Mouse (Mus musculus) CH12F3 (cell line): ENCODE measurements around the gene Hnrnpa3.
"Not testable (repeated sequence)": the region's sequence is repeated elsewhere in the genome, so short reads cannot be mapped to it uniquely, and the experiment has no call there.

ENCODE experiments used
- in situ Hi-C: fragments of 300-500 bp; cut with MboI; formaldehyde crosslinking; loops from 2 replicates; pipeline ENCODE4 v1.14.3; 2020; ENCODE audit warnings: low sequenced_read_pairs

Gene Hnrnpa3

DNA sequence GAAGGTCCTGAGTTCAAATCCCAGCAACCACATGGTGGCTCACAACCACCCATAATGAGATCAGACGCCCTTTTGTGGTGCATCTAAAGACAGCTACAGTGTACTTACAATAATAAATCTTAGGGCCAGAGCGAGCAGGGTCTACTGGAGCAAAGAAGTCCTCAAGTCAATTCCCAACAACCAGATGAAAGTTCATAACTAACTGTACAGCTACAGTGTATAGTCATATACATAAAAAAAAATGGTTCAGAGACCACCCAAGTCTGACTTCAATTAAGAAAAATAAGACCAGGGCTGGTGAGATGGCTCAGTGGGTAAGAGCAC is 12.2 kb downstream of the Hnrnpa3 start:
- in situ Hi-C loops: no loop called here

DNA sequence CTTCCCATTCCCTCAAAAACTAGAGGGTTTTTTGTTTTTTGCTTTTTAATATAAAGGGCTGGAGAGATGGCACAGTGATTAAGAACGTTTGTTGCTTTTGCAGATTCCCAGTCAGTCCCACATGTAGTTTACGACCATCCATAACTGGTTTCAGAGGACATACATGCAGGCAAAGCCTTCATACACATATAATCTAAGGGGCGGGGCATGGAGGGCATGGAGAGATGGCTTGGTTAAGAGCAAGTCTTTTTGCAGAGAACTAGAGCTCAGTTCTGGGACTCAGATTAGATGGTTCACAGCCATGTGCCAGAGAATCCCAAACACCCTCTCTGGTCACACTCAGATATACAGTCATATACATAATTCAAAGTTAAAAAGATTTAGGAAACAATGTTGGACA is 13.5 kb downstream of the Hnrnpa3 start:
- in situ Hi-C loops: no loop called here

DNA sequence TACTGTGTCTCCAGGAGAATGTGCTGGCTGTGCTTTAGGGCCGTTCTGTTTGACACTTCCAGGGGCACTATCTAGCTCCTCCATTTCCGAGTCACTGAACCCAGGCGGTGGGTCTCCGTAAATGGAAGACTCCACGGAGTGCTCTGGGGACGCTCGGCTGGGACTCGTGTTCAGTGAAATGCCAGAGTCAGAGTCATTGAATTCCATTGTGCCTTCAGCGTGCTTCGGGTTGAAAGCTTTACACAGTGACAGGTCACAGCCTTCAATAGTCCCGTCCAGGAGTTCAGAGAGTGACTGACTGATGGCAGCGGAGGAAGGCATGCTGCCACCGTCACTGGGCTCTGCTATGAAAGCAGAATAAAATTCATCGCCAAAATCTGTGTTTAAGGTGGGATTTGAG is 17.5 kb downstream of the Hnrnpa3 start:
- in situ Hi-C loops: no loop called here

DNA sequence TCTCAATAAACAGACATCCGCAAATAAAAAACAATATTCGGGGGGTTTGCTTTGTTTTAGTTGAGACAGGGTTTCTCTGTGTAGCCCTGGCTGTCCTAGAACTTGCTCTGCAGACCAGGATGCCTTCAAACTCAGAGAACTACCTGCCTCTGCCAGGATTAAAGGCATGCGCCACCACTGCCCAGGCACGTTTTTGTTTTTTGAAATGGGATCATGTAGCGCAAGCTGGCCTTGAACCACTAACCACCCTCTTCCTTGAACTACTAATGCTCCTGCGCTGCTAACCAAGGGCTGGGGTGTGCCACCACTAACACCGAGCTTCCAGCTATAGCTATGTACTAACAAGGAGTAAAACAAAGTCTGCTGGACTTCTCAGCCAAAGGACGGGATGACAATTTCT is 20.9 kb downstream of the Hnrnpa3 start:
- in situ Hi-C loops: no loop called here

DNA sequence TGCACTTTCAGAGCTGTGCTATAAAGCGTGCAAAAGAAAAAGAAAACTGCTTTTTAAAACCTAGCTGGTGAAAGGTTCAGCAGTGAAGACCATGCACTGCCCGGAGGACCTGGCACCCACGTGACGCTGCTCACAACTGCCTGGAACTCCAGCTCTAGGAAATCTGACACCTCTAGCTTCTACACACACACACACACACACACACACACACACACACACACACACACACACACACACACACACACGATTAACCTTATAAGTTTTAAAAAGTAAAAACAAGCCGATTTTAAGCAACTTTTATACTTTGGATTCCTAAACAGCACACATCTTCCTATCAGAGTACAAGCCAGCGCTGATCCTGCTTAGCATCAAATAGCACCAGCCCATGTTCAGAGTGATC is 22.4 kb downstream of the Hnrnpa3 start:
- in situ Hi-C loops: no loop called here

DNA sequence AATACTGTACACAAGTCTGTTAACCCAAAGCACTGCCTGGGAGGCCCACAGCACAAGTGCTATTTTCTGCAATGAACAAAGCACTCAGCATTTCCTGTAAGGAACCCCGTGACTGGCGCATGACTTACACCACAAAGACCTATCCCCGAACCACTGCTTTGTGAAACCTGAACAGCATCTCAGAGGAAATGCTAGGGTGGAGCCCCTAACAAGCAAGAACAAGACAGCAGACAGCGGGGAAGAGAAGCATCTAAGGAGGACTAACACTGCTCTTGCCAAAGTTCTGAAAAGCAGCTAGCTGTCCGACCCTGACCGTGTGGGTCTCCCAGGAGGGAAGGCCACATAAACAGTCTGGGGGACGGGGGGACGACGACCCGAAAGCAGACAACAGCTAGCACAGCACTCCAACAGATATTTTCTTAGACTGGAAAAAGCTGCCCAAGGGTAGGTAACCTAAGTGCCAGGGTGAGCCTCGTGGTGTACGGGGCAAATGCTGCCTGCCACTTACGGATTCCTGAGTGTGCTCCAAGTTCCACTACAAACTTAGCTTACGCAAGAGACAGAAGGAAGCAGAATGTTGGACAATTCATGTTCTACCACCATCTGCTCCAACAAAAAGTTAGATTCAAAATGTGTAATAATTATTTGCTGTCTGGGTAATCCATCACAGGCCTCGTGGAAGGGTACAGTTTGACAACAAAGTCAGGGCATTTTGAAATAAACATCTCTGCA is 24.1 kb downstream of the Hnrnpa3 start:
- in situ Hi-C loops: no loop called here

DNA sequence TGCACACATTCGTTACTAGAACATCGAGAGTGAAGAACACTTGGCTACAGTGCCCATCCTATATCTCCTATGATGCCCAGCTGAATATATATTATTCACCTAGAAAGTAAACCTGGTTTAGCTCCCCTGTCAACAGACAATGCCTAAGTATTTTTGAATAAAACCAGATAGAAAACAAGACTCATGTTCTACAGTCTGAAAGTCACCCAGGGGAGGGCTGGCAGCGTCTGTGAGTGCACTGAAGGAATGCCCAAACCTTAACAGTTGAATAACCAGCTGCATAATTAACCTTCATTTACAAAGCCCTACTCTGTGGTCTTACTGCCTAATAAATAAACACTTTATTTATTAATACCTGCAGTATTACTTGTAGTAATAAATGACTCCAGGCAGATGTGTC is 25.5 kb downstream of the Hnrnpa3 start:
- in situ Hi-C loops: no loop called here

DNA sequence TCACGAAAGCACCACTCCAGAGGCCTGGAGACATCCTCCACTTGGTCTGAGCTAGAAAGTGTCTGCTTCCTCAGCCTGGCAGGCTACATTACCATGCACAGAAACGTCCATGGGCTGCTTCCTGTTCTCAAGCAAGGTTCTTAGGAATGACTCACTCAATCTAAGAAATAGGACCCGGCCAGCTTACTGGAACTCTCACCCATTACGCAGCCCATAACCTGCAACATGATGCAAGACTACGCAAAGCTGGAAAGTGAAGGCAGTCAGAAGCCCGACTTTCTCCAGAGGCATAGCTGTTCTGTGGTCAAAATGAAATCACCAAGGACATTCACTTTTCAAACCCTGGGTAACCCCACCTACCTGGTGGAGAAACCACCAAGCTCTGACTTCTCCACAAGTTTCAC is 26.4 kb downstream of the Hnrnpa3 start:
- in situ Hi-C loops: no loop called here

DNA sequence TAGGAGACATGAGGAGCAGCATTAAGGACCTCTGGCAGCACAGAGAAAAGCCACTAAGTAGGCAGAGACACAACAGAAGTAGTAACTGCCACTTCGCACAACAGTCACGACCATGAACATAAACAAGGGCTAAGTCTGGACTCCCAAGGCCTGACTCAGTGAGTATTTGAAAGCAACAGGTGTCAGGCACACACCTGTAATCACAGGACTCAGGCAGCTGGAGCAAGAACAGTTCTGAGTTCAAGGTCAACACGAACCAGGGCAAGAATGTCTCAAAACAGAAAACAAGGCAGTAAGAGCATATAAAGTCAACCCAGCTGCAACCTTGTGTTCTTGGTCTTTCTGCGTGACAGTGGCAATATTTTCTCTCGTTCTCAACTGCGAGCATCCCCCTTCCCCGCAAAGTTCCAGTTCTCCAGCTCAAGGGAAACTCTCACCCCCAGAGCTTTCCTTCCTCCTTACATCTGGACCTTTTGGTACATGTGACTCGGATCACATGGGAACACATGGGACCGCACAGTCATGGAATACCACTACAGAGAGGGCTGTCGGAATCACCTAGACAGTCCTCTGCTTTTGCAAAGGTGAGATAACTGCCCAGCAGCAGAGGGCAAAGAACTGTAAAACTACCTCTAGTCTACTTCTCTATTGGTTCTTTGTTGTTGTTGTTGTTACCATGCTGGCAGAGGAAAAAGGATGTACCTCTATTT is 28.1 kb downstream of the Hnrnpa3 start:
- in situ Hi-C loops: no loop called here

DNA sequence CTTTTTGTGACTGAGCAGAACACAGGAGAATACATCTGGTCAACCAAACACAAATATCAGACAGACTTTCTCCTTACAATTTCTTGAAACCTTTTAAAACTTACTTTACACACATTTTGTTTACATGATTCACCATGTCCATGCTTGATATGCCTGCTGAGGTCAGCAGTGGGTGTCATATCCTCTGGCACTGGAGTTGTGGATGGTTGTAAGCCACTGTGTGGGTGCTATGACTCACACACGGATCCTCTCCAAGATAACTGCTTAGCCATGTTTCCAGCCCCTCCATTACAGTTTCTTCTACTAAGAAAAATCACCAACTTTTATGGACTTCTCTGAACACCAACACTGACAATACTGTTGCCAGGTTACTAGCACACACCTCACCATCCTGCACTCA is 29.8 kb downstream of the Hnrnpa3 start:
- in situ Hi-C loops: no loop called here

DNA sequence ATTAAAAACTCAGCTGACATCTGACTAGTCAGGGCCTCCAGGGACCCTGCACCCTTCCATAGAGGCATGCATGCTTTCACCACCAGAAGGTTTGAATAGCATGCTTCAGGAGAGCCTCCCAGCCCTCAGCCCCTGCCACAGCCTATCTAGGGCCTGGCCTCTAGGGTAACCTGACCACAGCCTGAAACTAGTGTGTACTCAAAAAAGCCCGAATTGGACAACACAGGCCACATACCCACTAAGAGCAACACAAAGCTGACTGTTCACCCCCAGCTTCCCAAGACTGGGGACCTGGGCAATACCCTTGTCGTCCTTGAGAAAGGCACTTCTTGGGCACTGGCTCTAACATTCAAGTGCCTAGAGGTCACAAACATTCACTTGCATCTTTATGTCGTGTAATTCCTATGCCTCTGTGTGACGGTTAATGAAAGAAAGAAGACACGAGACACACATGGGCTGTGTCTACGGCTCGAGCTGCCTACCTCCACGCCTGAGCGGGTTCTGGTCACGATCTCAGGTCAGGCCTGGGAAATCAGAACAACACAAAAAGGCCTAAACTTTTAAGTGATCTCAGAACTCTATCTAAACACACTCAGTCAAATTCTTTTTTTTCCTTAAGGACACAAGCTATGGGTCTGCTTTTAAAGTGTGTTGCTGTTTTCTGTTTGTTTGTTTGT is 30.6 kb downstream of the Hnrnpa3 start:
- in situ Hi-C loops: no loop called here

DNA sequence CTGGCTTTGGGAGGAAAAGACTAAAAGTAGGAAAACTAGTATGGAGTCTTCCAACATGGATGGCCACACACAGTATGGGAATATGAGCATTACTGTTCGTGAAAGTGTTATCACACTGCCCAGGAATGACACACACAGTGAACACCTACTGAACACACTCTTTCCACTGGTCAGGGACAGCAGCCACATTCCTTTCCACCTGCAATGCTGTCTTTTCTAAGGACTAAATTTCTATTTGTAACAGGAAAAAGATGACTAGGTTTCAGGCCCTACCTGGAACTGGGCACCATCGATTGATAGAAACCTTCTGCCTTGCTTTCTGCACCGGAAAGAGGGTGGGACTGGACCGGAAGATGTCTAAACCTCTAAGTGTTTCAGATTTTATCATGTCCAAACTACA is 31.6 kb downstream of the Hnrnpa3 start:
- in situ Hi-C loops: no loop called here

DNA sequence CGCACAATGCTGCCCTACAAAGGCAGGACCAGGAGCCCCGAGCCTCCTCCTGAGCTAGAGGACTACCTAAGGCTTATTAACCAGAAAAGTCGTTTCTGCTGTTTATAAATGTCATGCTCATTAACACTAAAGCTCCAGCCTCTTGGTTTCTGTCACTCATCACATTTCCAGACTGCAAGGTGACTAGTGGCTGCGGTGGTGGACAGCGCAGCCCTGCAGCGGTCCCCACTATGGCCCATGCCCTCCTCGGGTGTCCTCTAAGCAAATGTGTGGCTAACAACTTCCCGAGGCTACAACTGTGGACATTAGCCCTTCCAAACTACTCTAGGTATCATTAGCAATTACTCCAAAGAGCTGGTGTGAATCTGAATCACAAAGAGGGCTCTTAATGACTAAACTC is 32.3 kb downstream of the Hnrnpa3 start:
- in situ Hi-C loops: no loop called here

DNA sequence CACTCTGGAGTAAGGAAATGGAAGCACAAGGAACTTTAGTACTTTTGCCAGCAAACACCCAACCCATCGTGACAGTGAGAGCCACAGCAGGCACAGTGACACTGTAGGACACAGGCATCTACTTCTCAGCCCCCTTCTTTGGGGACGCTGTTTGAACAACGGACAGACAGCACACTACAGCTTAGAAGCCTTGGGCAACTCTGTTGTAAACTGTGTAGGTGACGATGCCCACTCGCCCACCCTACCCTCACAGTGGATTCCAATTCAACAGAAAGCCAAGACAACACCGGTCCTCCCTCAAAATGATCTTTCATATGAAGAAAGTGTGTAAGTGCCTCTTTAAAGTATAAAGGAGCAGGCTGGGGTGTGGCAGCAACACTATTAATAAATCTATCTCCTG is 33.3 kb downstream of the Hnrnpa3 start:
- in situ Hi-C loops: no loop called here

DNA sequence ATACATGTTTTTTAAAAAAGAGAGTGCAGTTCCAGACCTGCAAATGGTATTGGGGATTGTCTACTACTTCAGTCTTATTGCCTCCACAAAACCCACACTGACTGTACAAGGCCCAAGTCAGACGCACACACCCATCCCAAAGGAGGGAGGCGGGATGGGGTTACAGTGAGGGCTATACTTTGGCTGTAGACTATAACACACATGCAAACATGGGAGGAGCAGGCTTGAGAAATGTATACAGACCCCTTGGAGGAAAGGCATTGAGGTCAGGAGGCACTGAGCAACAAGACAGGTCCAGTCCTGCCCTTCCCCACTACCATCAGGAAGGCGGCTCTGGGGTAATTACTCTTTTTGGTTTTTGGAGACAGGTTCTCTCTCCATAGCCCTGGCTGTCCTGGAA is 35.9 kb downstream of the Hnrnpa3 start:
- in situ Hi-C loops: not testable (repeated sequence)

DNA sequence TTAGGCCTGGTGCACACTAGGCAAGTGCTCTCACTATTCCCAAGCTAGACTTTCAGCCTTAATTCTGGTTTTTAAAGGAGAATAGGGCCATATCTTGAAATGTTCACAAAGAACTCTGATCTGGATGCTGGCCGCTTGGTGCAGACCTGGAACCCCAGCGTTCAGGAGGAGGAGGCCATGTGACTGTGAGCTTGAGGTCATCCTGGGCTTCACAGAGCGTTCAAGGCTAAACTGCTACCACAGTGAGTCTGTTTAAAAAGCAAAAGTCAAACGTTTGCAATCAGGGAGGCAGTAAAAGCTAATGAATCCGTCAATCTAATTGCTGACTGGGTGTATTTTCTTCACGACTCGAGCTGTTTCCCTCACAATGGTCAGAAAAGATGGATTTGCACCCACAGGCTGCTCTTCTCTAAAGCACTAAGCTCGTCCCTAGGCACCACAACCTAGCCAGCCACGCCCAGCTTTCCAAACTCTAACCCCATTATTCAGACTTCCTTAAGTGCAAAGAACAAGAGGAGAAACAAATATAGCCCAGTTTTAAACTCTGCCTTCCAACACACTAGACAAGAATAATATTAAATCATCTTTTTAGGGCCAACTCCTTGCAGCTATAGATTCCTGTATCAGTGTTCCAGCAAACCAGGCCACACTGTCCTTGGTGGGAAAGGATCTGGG is 36.8 kb downstream of the Hnrnpa3 start:
- in situ Hi-C loops: no loop called here

DNA sequence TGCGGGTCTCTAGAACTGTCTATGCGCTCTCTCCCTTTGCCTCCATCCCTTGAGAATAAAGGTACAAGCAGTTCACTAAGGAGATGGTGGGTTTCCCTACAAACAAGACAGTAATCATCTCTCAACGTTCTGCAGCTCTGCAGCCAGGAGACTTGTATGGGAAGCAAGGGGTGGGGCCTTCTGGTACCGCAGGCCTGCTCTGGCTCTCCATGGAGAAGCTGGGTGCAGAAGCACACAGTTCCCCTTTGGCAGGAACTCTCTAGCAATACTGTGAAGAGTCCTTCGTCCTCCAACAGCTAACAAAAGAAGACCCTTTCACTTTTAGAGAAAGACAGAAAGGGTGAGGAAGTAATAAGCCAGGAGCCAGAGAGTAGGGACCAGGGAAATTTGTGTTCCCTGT is 37.3 kb downstream of the Hnrnpa3 start:
- in situ Hi-C loops: no loop called here

DNA sequence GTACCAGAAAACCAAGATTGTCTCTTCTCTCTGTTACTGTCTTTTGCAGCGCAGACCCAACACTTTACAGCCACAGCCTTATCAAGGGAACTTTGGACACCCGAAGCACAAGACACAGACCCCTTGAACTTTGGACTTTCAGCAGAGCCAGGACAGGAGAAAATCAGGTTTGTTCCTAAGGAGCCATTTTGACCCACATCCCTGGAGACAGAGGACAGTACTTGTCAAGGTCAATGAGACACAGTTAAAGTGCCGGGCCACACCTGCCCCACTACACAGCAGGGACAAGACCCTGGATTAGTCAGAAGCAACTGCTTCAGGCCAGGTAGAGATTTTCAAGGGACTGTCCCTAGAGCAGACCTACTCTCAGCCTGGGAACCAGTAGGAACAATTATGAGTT is 38.2 kb downstream of the Hnrnpa3 start:
- in situ Hi-C loops: no loop called here

DNA sequence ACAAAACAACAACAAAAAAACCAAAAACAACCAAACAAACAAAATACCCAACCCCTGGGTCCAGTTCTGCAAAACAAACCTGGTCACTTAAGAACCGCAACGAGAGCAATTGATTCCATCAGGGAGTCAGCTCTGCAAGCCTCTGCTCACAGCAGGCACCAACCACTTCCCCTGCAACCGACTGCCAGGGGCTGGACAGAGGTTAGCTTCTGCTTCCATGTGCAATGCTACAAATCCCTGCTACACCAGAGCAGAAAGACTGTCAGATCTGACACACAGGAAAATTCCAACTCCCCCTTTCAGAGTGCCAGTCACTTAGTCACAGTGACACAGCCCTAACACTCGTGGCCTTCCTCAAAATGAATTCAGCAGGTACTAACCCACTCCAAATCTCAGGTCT is 38.9 kb downstream of the Hnrnpa3 start:
- in situ Hi-C loops: no loop called here

DNA sequence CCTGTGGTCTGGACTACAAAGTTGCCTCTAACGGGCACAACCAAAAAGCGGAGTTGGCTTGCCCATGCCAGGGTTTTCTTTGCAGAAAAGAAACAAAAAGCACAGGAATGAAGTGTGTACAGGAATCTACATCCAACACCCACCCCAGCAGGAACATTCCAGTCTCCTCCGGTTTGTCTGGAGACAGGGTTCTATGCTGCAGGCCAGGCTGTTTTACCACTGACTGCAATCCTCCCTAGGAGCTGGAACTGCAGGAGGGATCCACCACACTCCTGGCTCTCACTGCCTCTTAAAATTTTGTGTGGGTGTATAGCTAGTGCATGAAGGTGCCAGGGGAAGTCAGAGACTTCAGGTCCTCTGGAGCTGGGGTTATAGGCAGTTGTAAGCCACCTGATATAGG is 39.8 kb downstream of the Hnrnpa3 start:
- in situ Hi-C loops: no loop called here

DNA sequence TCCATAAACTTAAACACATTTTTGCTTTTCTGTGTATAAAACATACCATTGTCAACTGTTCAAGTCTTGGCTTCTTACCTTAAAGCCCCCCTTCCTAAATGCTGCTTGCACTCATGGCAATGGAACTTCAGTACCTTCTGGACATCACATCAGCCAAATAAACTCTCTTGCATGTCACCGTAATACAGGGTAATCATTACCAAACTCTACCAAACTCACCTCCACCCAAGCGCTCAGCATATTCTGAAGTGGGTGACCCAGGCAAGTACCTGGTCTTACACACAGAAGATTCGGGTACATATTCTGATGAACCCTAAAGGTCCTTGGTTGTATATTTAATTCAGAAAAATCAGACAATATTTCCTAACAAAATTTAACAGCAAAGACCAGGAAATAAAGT is 41.5 kb downstream of the Hnrnpa3 start:
- in situ Hi-C loops: loop anchor here (10.0 kb wide), 1 partner anchor 74 kb away; no protein-coding TSS in a partner anchor

DNA sequence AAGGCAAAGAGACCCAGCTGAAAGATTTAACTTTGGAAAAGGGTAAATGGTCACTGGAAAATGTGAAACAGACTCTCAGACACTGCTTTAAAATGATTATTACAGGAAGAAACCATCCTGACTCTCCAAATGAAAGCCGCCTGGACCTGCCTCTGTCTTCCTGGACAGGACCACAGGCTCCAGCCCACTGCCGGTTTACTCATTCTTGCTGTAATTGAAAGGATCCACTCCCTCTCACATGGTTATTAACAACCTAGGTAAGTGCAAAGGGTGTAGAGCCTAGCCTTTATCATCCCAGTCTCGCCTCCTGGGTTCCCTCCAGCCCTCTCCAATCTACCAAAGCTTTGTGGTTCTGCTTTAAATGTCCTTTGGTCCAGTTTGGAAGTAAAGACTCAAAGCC is 42.1 kb downstream of the Hnrnpa3 start:
- in situ Hi-C loops: loop anchor here (10.0 kb wide), 1 partner anchor 74 kb away; no protein-coding TSS in a partner anchor
